Mouse (Mus musculus): ENCODE measurements around the gene Slc25a33.

- TF ChIP-seq CTCF (conservative IDR thresholded peaks at IDR 0.05; ENCODE audit: insufficient read depth, insufficient read length, low read depth, low read length) (no peak), POLR2A (IDR thresholded peaks at IDR 0.05; ENCODE audit: low read depth, low read length) (no peak)
Measured at GRCm38 (mm10) chr4:149765201-149765600, 8.9 kb downstream of the Slc25a33 start.

All from kidney, adult 2 months (tissue).